Mouse (Mus musculus): ENCODE measurements at regions not wholly inside any gene's neighbourhood (a gene's known extent, or its start where the extent isn't known, plus 50 kb on each side); places are given as distances from the start of the nearest gene placed in this dataset.

- TF ChIP-seq CTCF (IDR thresholded peaks at IDR 0.05; ENCODE audit: low read depth), result no peak
- TF ChIP-seq EP300 (IDR thresholded peaks at IDR 0.05; ENCODE audit: low read depth), result no peak
- WGBS (ENCODE audit: insufficient replicate concordance), result 60% methylated on average over 3 of the region's 3 CpGs
- Histone ChIP-seq H3K4me1 (ENCODE audit: insufficient read depth) (no peaks in the 10 kb centered on the region), H3K36me3 (replicated peaks; ENCODE audit: insufficient read depth, low read length) (no peaks in the 10 kb centered on the region), H3K4me2 (ENCODE audit: low read depth, low read length) (no peak overlapping the region), H3K9ac (replicated peaks) (no peak overlapping the region), H3K9me3 (ENCODE audit: low read length) (no peaks in the 10 kb centered on the region), H3K4me3 (ENCODE audit: low read depth, low read length) (no peak overlapping the region), H3K27me3 (ENCODE audit: insufficient read depth, low read length) (no peaks in the 10 kb centered on the region), H3K27ac (ENCODE audit: low read depth) (no peak overlapping the region)
- ATAC-seq, result no peak
- no peak for DNase-seq
Measured at GRCm38 (mm10) chr16:86009638-86010329, 108.2 kb upstream of the Adamts5 start.

- Histone ChIP-seq H3K27me3 (ENCODE audit: insufficient read depth, low read length) (no peaks in the 10 kb centered on the region), H3K4me3 (ENCODE audit: low read depth, low read length) (no peak overlapping the region), H3K27ac (ENCODE audit: low read depth) (no peak overlapping the region), H3K4me2 (ENCODE audit: low read depth, low read length) (no peak overlapping the region), H3K9ac (replicated peaks) (no peak overlapping the region), H3K4me1 (ENCODE audit: insufficient read depth) (no peaks in the 10 kb centered on the region), H3K36me3 (replicated peaks; ENCODE audit: insufficient read depth, low read length) (no peaks in the 10 kb centered on the region), H3K9me3 (ENCODE audit: low read length) (no peaks in the 10 kb centered on the region)
- WGBS (ENCODE audit: insufficient replicate concordance), result 74% methylated on average over 1 of the region's 1 CpGs
- TF ChIP-seq EP300 (IDR thresholded peaks at IDR 0.05; ENCODE audit: low read depth) (no peak), CTCF (IDR thresholded peaks at IDR 0.05; ENCODE audit: low read depth) (no peak)
- DNase-seq (no peak), ATAC-seq (no peak)
Measured at GRCm38 (mm10) chr16:86007799-86008198, 106.2 kb upstream of the Adamts5 start.

- no peak overlapping the region for H3K27ac ChIP-seq (ENCODE audit: low read depth)
- H3K9ac ChIP-seq (replicated peaks), result no peak overlapping the region
- no peak for TF ChIP-seq CTCF (IDR thresholded peaks at IDR 0.05; ENCODE audit: low read depth)
- no peak for TF ChIP-seq EP300 (IDR thresholded peaks at IDR 0.05; ENCODE audit: low read depth)
- no peaks in the 10 kb centered on the region for H3K27me3 ChIP-seq (ENCODE audit: insufficient read depth, low read length)
- ATAC-seq, result no peak
- WGBS (ENCODE audit: insufficient replicate concordance), result 78% methylated on average over 1 of the region's 1 CpGs
- no peak for DNase-seq
- no peak overlapping the region for H3K4me2 ChIP-seq (ENCODE audit: low read depth, low read length)
- H3K9me3 ChIP-seq (ENCODE audit: low read length), result no peaks in the 10 kb centered on the region
- no peak overlapping the region for H3K4me3 ChIP-seq (ENCODE audit: low read depth, low read length)
- H3K36me3 ChIP-seq (replicated peaks; ENCODE audit: insufficient read depth, low read length), result no peaks in the 10 kb centered on the region
- H3K4me1 ChIP-seq (ENCODE audit: insufficient read depth), result no peaks in the 10 kb centered on the region
Measured at GRCm38 (mm10) chr16:86000846-86001245, 99.2 kb upstream of the Adamts5 start.

- DNase-seq (no peak), ATAC-seq (no peak)
- TF ChIP-seq EP300 (IDR thresholded peaks at IDR 0.05; ENCODE audit: low read depth) (no peak), CTCF (IDR thresholded peaks at IDR 0.05; ENCODE audit: low read depth) (no peak)
- Histone ChIP-seq H3K9me3 (ENCODE audit: low read length) (no peaks in the 10 kb centered on the region), H3K9ac (replicated peaks) (no peak overlapping the region), H3K36me3 (replicated peaks; ENCODE audit: insufficient read depth, low read length) (no peaks in the 10 kb centered on the region), H3K4me2 (ENCODE audit: low read depth, low read length) (no peak overlapping the region), H3K27me3 (ENCODE audit: insufficient read depth, low read length) (no peaks in the 10 kb centered on the region), H3K4me1 (ENCODE audit: insufficient read depth) (no peaks in the 10 kb centered on the region), H3K4me3 (ENCODE audit: low read depth, low read length) (no peak overlapping the region), H3K27ac (ENCODE audit: low read depth) (no peak overlapping the region)
- WGBS (ENCODE audit: insufficient replicate concordance), result 61% methylated on average over 2 of the region's 2 CpGs
Measured at GRCm38 (mm10) chr16:85985841-85986240, 84.2 kb upstream of the Adamts5 start.

GRCm38 (mm10) chr16:85977102-85977501 is 75.5 kb upstream of the Adamts5 start:
- no peak for ATAC-seq
- Histone ChIP-seq H3K27me3 (ENCODE audit: insufficient read depth, low read length) (no peaks in the 10 kb centered on the region), H3K4me3 (ENCODE audit: low read depth, low read length) (no peak overlapping the region), H3K9me3 (ENCODE audit: low read length) (no peaks in the 10 kb centered on the region), H3K36me3 (replicated peaks; ENCODE audit: insufficient read depth, low read length) (no peaks in the 10 kb centered on the region), H3K27ac (ENCODE audit: low read depth) (no peak overlapping the region), H3K4me1 (ENCODE audit: insufficient read depth) (no peaks in the 10 kb centered on the region), H3K9ac (replicated peaks) (no peak overlapping the region), H3K4me2 (ENCODE audit: low read depth, low read length) (no peak overlapping the region)
- 68% methylated on average over 2 of the region's 2 CpGs for WGBS (ENCODE audit: insufficient replicate concordance)
- TF ChIP-seq CTCF (IDR thresholded peaks at IDR 0.05; ENCODE audit: low read depth) (no peak), EP300 (IDR thresholded peaks at IDR 0.05; ENCODE audit: low read depth) (no peak)
- DNase-seq, result no peak

- Histone ChIP-seq H3K4me2 (ENCODE audit: low read depth, low read length) (no peak overlapping the region), H3K27ac (ENCODE audit: low read depth) (no peak overlapping the region), H3K4me1 (ENCODE audit: insufficient read depth) (no peaks in the 10 kb centered on the region), H3K27me3 (ENCODE audit: insufficient read depth, low read length) (no peaks in the 10 kb centered on the region), H3K9me3 (ENCODE audit: low read length) (no peaks in the 10 kb centered on the region), H3K36me3 (replicated peaks; ENCODE audit: insufficient read depth, low read length) (no peaks in the 10 kb centered on the region), H3K4me3 (ENCODE audit: low read depth, low read length) (no peak overlapping the region), H3K9ac (replicated peaks) (no peak overlapping the region)
- TF ChIP-seq EP300 (IDR thresholded peaks at IDR 0.05; ENCODE audit: low read depth) (no peak), CTCF (IDR thresholded peaks at IDR 0.05; ENCODE audit: low read depth) (no peak)
- ATAC-seq (no peak), DNase-seq (no peak)
- 64% methylated on average over 4 of the region's 4 CpGs for WGBS (ENCODE audit: insufficient replicate concordance)
Measured at GRCm38 (mm10) chr16:85966892-85967444, 65.3 kb upstream of the Adamts5 start.

Measured in liver, postnatal 0 days (tissue).